Mouse (Mus musculus) olfactory bulb, adult 2 months (tissue): ENCODE results near the gene Xxylt1.

ENCODE experiments used
- CTCF ChIP-seq: fragments of 200-500 bp; IDR thresholded peaks from 2 replicates; pipeline ENCODE4 v1.5.1; 2012; ENCODE audit warnings: low read depth, mild to moderate bottlenecking, low read length, moderate library complexity; ENCODE audit not compliant: insufficient read depth
- POLR2A ChIP-seq: fragments of 200-500 bp; IDR thresholded peaks from 2 replicates; pipeline ENCODE4 v1.6.1; 2012; ENCODE audit warnings: mild to moderate bottlenecking, low read depth, low read length, moderate library complexity; ENCODE audit not compliant: insufficient read depth

DNA sequence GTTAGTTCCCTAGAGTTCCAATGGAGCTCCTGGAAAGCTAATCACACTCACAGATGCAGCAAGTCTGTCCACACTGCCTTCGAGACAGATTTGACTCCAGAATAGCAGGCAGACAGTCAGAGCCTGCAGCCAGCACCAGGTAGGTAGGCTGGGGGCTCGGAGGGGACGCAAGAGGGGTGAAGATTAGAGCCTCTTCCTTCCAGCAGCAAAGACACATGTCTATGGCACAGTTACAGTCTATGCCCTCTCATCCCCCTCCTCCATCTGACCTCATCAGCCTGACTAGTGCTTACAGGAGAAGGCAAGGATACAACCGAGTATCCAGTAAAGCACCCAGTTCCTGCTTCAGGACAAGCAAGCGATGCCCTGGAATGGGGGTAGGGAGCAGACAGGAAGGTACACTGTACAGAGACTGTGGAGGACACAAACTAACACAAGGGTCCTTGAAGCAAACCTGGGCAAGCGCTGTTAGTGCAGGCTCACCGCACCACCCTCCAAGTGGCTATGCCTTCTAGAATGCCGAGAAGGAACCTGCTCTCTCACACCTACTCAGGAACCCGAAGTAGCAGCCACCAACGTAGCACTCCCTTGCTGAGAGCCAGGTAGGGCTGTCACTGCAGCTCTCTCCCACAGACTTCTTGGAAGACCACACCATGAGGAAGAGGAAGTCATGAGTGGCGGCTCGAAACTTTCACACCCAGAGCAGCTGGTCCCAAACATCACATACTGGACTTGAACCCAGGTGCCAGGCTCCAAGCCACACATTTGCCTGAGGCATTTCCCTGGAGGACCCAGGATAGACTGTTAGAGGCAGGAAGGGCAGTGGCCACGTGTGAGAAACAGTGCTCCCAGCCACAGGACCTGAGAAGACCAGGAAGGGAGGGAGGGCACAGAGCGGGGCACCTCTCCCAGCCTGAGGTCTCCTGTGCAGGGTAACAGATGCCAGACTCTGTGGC, 11.7 kb downstream of the Xxylt1 start:
- TF ChIP-seq CTCF (no peak), POLR2A (no peak)
